Mouse (Mus musculus) adrenal gland (tissue): Measurements from ENCODE around the gene Rb1.

Experiments used
- intact Hi-C: fragments of 180-260 bp; cut with DNase I; formaldehyde crosslinking; loops from one replicate; pipeline ENCODE4 v1.15.1; 2025

Rb1 gene

GRCm38 (mm10) chr14:73339615-73340014 is 14.0 kb upstream of the Rb1 start:
- intact Hi-C loops = no loop called here

GRCm38 (mm10) chr14:73336316-73337080 is 10.9 kb upstream of the Rb1 start:
- intact Hi-C loops = no loop called here

- intact Hi-C loops = no loop called here
These were observed 9.5 kb upstream of the Rb1 start for GRCm38 (mm10) chr14:73334926-73335805.

GRCm38 (mm10) chr14:73333880-73334279 is 8.3 kb upstream of the Rb1 start:
- intact Hi-C loops = no loop called here

- intact Hi-C loops = no loop called here
These were observed 5.8 kb upstream of the Rb1 start for GRCm38 (mm10) chr14:73331386-73331785.

- intact Hi-C loops = loop anchor here (5.0 kb wide), 2 partner anchors 42 to 142 kb away; no protein-coding TSS in a partner anchor
These were observed 4.2 kb upstream of the Rb1 start for GRCm38 (mm10) chr14:73329871-73330270.

- intact Hi-C loops = loop anchor here (5.0 kb wide), 2 partner anchors 46 to 146 kb away; no protein-coding TSS in a partner anchor
These were observed 889 bp upstream of the Rb1 start for GRCm38 (mm10) chr14:73326511-73326910.

- intact Hi-C loops = loop anchor here (5.0 kb wide), 2 partner anchors 47 to 147 kb away; no protein-coding TSS in a partner anchor
These were observed 777 bp downstream of the Rb1 start for GRCm38 (mm10) chr14:73324634-73325455.

- intact Hi-C loops = no loop called here
These were observed 1.7 kb downstream of the Rb1 start for GRCm38 (mm10) chr14:73323965-73324364.

GRCm38 (mm10) chr14:73322142-73322541 is 3.5 kb downstream of the Rb1 start:
- intact Hi-C loops = no loop called here

- intact Hi-C loops = no loop called here
These were observed 8.7 kb downstream of the Rb1 start for GRCm38 (mm10) chr14:73316933-73317332.

GRCm38 (mm10) chr14:73313864-73314263 is 11.8 kb downstream of the Rb1 start:
- intact Hi-C loops = no loop called here

GRCm38 (mm10) chr14:73313396-73313795 is 12.2 kb downstream of the Rb1 start:
- intact Hi-C loops = no loop called here

- intact Hi-C loops = no loop called here
These were observed 12.7 kb downstream of the Rb1 start for GRCm38 (mm10) chr14:73312909-73313308.

- intact Hi-C loops = no loop called here
These were observed 18.1 kb downstream of the Rb1 start for GRCm38 (mm10) chr14:73307490-73307889.

GRCm38 (mm10) chr14:73303193-73303592 is 22.4 kb downstream of the Rb1 start:
- intact Hi-C loops = loop anchor here (2.0 kb wide), 1 partner anchor 196 kb away; no protein-coding TSS in a partner anchor

- intact Hi-C loops = loop anchor here (2.0 kb wide), 1 partner anchor 195 kb away; no protein-coding TSS in a partner anchor
These were observed 23.8 kb downstream of the Rb1 start for GRCm38 (mm10) chr14:73301856-73302255.

GRCm38 (mm10) chr14:73295512-73295911 is 30.1 kb downstream of the Rb1 start:
- intact Hi-C loops = loop anchor here (10.0 kb wide), 1 partner anchor 921 kb away; no protein-coding TSS in a partner anchor

GRCm38 (mm10) chr14:73293616-73294015 is 32.0 kb downstream of the Rb1 start:
- intact Hi-C loops = loop anchor here (10.0 kb wide), 1 partner anchor 919 kb away; no protein-coding TSS in a partner anchor

GRCm38 (mm10) chr14:73292434-73292833 is 33.2 kb downstream of the Rb1 start:
- intact Hi-C loops = loop anchor here (10.0 kb wide), 1 partner anchor 918 kb away; no protein-coding TSS in a partner anchor

GRCm38 (mm10) chr14:73289915-73290314 is 35.7 kb downstream of the Rb1 start:
- intact Hi-C loops = loop anchor here (10.0 kb wide), 1 partner anchor 915 kb away; no protein-coding TSS in a partner anchor
